Mouse (Mus musculus): ENCODE data around the gene Abhd6. TPM values are rescaled to one million over a fixed set of nuclear protein-coding genes. Genes with fewer than 3 reads are reported as not detected.
"Not testable (repeated sequence)": the region's sequence is repeated elsewhere in the genome, so short reads cannot be mapped to it uniquely, and the experiment has no call there.

The Abhd6 gene
- polyA plus RNA-seq, 1 experiment from 2014 or later: 20.0 TPM

- ATAC-seq (ENCODE audit: low read depth): no peak
- 24% methylated on average over 17 of the region's 17 CpGs for WGBS
Observed at GRCm38 (mm10) chr14:8000831-8001685, 1.6 kb upstream of the Abhd6 start.

DNA sequence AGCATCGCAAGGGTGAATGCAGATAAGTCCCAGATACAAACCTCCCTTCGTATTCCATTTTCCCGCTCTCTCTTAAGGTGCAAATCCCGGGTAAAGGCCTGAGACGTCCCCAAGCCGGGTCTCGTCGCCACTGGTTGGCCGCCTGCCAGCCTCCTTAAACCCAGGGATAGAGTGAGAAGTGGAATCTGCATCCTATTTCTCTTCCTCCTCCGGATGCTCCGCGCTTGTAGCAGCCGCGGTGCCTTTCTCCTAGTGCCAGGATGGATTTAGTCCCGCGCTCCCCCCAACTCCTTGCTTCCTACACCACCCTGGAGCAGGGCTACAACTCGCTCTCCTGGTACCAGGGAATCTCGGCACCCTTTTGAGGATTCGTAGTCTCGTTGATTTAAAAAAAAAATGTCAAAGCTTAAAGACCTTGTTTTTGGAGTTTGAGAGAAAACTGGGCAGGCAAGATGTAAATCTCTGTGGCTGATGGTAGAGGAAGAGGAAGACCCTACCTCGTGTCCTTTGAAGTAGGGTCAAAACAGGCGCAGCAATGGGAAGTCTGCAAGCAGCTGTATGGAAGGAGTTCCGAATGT is 480 bp downstream of the Abhd6 start:
- DNase-seq (ENCODE audit: low spot score) (peak; percentile 72), ATAC-seq (ENCODE audit: low read depth) (peak; percentile 42)
- peak overlapping the region; percentile 70 for H3K4me2 ChIP-seq (ENCODE audit: low read depth, low read length)
- H3K27ac ChIP-seq (replicated peaks; ENCODE audit: low read depth, low read length): no peak overlapping the region; the same call in 1 of the 2 replicates
- no peaks in the 10 kb centered on the region for H3K9me3 ChIP-seq (ENCODE audit: control insufficient read depth, low read length)
- H3K36me3 ChIP-seq (ENCODE audit: control insufficient read depth, insufficient read depth, low read length): no peaks in the 10 kb centered on the region
- H3K4me1 ChIP-seq (ENCODE audit: control insufficient read depth, insufficient read depth, low read length): peaks cover 12% of the 10 kb centered on the region; the same call in 1 of the 2 replicates
- peaks cover 26% of the 10 kb centered on the region for H3K27me3 ChIP-seq (replicated peaks; ENCODE audit: control insufficient read depth, insufficient read depth, low read length)
- H3K9ac ChIP-seq (ENCODE audit: low read depth, low read length): peak overlapping the region; percentile 63
- H3K4me3 ChIP-seq (ENCODE audit: low read depth, low read length): peak overlapping the region; percentile 67
- WGBS: under 1% methylated on average over 23 of the region's 23 CpGs

More at GRCm38 (mm10) chr14:8000831-8001685, 1.6 kb upstream of the Abhd6 start:
- Histone ChIP-seq H3K4me3 (ENCODE audit: low read depth, low read length) (no peak overlapping the region), H3K27me3 (replicated peaks; ENCODE audit: control insufficient read depth, insufficient read depth, low read length) (peaks cover 26% of the 10 kb centered on the region), H3K27ac (replicated peaks; ENCODE audit: low read depth, low read length) (no peak overlapping the region), H3K4me1 (ENCODE audit: control insufficient read depth, insufficient read depth, low read length) (peaks cover 14% of the 10 kb centered on the region; the same call in 1 of the 2 replicates), H3K9me3 (ENCODE audit: control insufficient read depth, low read length) (no peaks in the 10 kb centered on the region), H3K9ac (ENCODE audit: low read depth, low read length) (no peak overlapping the region), H3K4me2 (ENCODE audit: low read depth, low read length) (no peak overlapping the region), H3K36me3 (ENCODE audit: control insufficient read depth, insufficient read depth, low read length) (no peaks in the 10 kb centered on the region)
- peak; percentile 40 for DNase-seq (ENCODE audit: low spot score)

DNA sequence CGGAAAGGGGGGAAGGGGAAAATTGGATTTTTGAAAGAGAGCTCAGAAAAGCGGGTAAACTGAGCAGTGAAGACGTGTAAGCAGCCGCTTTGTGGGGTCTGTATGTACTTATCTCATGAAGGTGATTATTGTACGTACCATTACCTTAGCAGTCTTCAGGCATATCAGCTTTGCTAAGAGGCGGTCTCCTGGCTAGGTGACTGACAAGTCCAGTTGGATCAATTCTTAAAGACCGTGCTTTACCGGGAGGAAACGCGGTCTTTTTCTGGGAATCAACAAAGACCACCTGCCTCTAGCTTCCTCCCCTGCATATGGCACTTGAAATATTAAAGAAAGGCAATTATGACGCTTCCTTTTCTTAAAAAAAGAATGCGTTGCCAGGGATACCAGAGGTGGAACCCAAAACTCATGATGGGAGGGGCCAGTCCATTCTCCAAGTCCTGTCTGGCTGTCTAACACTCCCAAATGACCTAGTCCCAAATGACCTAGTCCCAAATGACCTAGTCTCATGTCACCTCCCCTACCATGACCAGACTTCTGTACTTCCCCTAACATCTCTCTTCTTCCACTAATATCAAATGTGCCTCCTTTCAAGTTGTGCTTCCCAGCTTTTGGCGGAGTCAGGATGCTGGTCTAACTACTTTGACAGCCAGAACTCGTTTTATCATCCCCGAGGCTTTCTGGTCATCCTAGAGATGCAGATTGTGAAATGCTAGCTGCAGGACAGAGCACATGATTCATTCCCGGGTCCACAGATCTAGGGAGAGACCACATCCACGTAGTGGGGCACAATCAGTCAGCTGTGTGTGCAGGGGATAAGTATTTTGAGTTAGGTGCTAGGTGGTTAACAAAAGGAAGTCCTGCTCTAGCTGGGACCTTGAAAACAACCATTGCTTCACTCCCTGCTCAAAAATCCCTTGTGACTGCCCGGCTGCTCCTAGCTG is 1.3 kb downstream of the Abhd6 start:
- Histone ChIP-seq H3K4me2 (ENCODE audit: low read depth, low read length) (peak overlapping the region; percentile 70), H3K27ac (replicated peaks; ENCODE audit: low read depth, low read length) (no peak overlapping the region), H3K36me3 (ENCODE audit: control insufficient read depth, insufficient read depth, low read length) (no peaks in the 10 kb centered on the region), H3K4me3 (ENCODE audit: low read depth, low read length) (peak overlapping the region; percentile 67), H3K9ac (ENCODE audit: low read depth, low read length) (peak overlapping the region; percentile 63; the same call in 1 of the 2 replicates), H3K4me1 (ENCODE audit: control insufficient read depth, insufficient read depth, low read length) (peaks cover 12% of the 10 kb centered on the region; the same call in 1 of the 2 replicates), H3K9me3 (ENCODE audit: control insufficient read depth, low read length) (no peaks in the 10 kb centered on the region), H3K27me3 (replicated peaks; ENCODE audit: control insufficient read depth, insufficient read depth, low read length) (peaks cover 26% of the 10 kb centered on the region)
- WGBS: 36% methylated on average over 18 of the region's 18 CpGs
- ATAC-seq (ENCODE audit: low read depth): no peak
- no peak for DNase-seq (ENCODE audit: low spot score)

GRCm38 (mm10) chr14:8006061-8006460 is 3.4 kb downstream of the Abhd6 start:
- H3K4me2 ChIP-seq (ENCODE audit: low read depth, low read length); H3K27ac ChIP-seq (replicated peaks; ENCODE audit: low read depth, low read length); H3K9ac ChIP-seq (ENCODE audit: low read depth, low read length); DNase-seq (ENCODE audit: low spot score); H3K4me3 ChIP-seq (ENCODE audit: low read depth, low read length); ATAC-seq (ENCODE audit: low read depth); H3K9me3 ChIP-seq (ENCODE audit: control insufficient read depth, low read length); H3K36me3 ChIP-seq (ENCODE audit: control insufficient read depth, insufficient read depth, low read length): not testable (repeated sequence)
- 52% methylated on average over 3 of the region's 3 CpGs for WGBS
- Histone ChIP-seq H3K4me1 (ENCODE audit: control insufficient read depth, insufficient read depth, low read length) (peaks cover 12% of the 10 kb centered on the region; the same call in 1 of the 2 replicates), H3K27me3 (replicated peaks; ENCODE audit: control insufficient read depth, insufficient read depth, low read length) (peaks cover 10% of the 10 kb centered on the region)

DNA sequence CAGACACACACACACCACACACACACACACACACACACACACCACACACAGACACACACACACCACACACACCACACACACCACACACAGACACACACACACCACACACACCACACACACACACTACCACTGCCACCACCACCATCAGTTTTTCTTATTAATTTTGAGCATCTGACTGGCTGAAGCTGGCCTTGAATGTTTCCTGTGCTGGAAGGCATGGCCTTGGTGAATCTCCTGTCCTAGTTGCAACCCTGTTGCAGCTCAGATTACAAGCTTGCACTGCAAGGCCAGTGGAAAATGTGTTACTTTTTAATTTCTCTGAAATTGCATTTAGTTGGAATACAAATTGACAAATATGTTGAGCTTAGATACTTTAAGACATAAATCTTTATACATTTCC is 4.4 kb downstream of the Abhd6 start:
- Histone ChIP-seq H3K36me3 (ENCODE audit: control insufficient read depth, insufficient read depth, low read length) (no peaks in the 10 kb centered on the region), H3K27ac (replicated peaks; ENCODE audit: low read depth, low read length) (no peak overlapping the region), H3K9me3 (ENCODE audit: control insufficient read depth, low read length) (no peaks in the 10 kb centered on the region), H3K9ac (ENCODE audit: low read depth, low read length) (no peak overlapping the region), H3K27me3 (replicated peaks; ENCODE audit: control insufficient read depth, insufficient read depth, low read length) (peaks cover 3% of the 10 kb centered on the region; the same call in 1 of the 2 replicates), H3K4me2 (ENCODE audit: low read depth, low read length) (no peak overlapping the region), H3K4me1 (ENCODE audit: control insufficient read depth, insufficient read depth, low read length) (peaks cover 12% of the 10 kb centered on the region; the same call in 1 of the 2 replicates), H3K4me3 (ENCODE audit: low read depth, low read length) (no peak overlapping the region)
- ATAC-seq (ENCODE audit: low read depth) (no peak), DNase-seq (ENCODE audit: low spot score) (no peak)

DNA sequence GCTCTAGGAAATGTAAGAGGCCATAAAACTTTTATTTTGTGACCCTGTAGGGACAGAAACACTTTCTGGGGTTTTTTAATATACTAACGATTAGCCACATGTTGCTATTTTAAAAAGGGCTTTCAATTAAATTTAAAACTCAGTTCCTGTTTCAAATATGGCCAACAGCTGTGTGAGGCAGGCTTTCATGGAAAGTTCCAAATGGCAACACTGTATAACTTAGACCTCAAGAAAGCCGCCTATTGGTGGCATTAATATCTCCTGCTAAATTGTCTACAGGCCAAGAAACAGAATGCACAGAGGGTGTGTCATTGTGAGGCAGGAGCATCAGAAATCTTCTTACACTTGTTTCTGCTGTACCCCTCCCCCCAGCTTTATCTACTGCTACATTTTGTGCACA is 4.8 kb downstream of the Abhd6 start:
- Histone ChIP-seq H3K27me3 (replicated peaks; ENCODE audit: control insufficient read depth, insufficient read depth, low read length) (no peaks in the 10 kb centered on the region), H3K4me2 (ENCODE audit: low read depth, low read length) (no peak overlapping the region), H3K9me3 (ENCODE audit: control insufficient read depth, low read length) (no peaks in the 10 kb centered on the region), H3K9ac (ENCODE audit: low read depth, low read length) (no peak overlapping the region), H3K4me1 (ENCODE audit: control insufficient read depth, insufficient read depth, low read length) (peaks cover 12% of the 10 kb centered on the region; the same call in 1 of the 2 replicates), H3K36me3 (ENCODE audit: control insufficient read depth, insufficient read depth, low read length) (no peaks in the 10 kb centered on the region), H3K27ac (replicated peaks; ENCODE audit: low read depth, low read length) (no peak overlapping the region), H3K4me3 (ENCODE audit: low read depth, low read length) (no peak overlapping the region)
- ATAC-seq (ENCODE audit: low read depth) (no peak), DNase-seq (ENCODE audit: low spot score) (peak; percentile 44)
- WGBS: 57% methylated on average over 2 of the region's 2 CpGs

- H3K4me2 ChIP-seq (ENCODE audit: low read depth, low read length): no peak overlapping the region
- H3K4me1 ChIP-seq (ENCODE audit: control insufficient read depth, insufficient read depth, low read length): peaks cover 16% of the 10 kb centered on the region; the same call in 1 of the 2 replicates
- H3K27ac ChIP-seq (replicated peaks; ENCODE audit: low read depth, low read length): no peak overlapping the region
Observed at GRCm38 (mm10) chr14:8007923-8008322, 5.2 kb downstream of the Abhd6 start.

GRCm38 (mm10) chr14:8011297-8011696 is 8.6 kb downstream of the Abhd6 start:
- 83% methylated on average over 2 of the region's 2 CpGs for WGBS
- DNase-seq (ENCODE audit: low spot score) (no peak), ATAC-seq (ENCODE audit: low read depth) (no peak)
- no peak overlapping the region for H3K9ac ChIP-seq (ENCODE audit: low read depth, low read length)
- H3K4me3 ChIP-seq (ENCODE audit: low read depth, low read length): no peak overlapping the region
- no peak overlapping the region for H3K27ac ChIP-seq (replicated peaks; ENCODE audit: low read depth, low read length)
- H3K4me1 ChIP-seq (ENCODE audit: control insufficient read depth, insufficient read depth, low read length): peaks cover 10% of the 10 kb centered on the region; the same call in 1 of the 2 replicates
- H3K36me3 ChIP-seq (ENCODE audit: control insufficient read depth, insufficient read depth, low read length): no peaks in the 10 kb centered on the region
- no peak overlapping the region for H3K4me2 ChIP-seq (ENCODE audit: low read depth, low read length)
- no peaks in the 10 kb centered on the region for H3K9me3 ChIP-seq (ENCODE audit: control insufficient read depth, low read length)
- H3K27me3 ChIP-seq (replicated peaks; ENCODE audit: control insufficient read depth, insufficient read depth, low read length): no peaks in the 10 kb centered on the region

More at GRCm38 (mm10) chr14:8007923-8008322, 5.2 kb downstream of the Abhd6 start:
- WGBS: 86% methylated on average over 10 of the region's 10 CpGs
- ATAC-seq (ENCODE audit: low read depth) (no peak), DNase-seq (ENCODE audit: low spot score) (no peak)
- no peak overlapping the region for H3K4me3 ChIP-seq (ENCODE audit: low read depth, low read length)
- no peaks in the 10 kb centered on the region for H3K9me3 ChIP-seq (ENCODE audit: control insufficient read depth, low read length)
- H3K27me3 ChIP-seq (replicated peaks; ENCODE audit: control insufficient read depth, insufficient read depth, low read length): no peaks in the 10 kb centered on the region
- H3K36me3 ChIP-seq (ENCODE audit: control insufficient read depth, insufficient read depth, low read length): no peaks in the 10 kb centered on the region
- H3K9ac ChIP-seq (ENCODE audit: low read depth, low read length): no peak overlapping the region

Data from embryonic facial prominence, embryonic 14.5 days (tissue).